Mouse (Mus musculus) midbrain, embryonic 12.5 days (tissue): Measurements from ENCODE around the gene Tctex1d2. TPM values are rescaled to one million over a fixed set of nuclear protein-coding genes. Genes with fewer than 3 reads are reported as not detected.
"Not testable (repeated sequence)": the region's sequence is repeated elsewhere in the genome, so short reads cannot be mapped to it uniquely, and the experiment has no call there.

Experiments
- ATAC-seq: fragments of 200-750 bp; cut with Nextera tagmentation; 2 replicates; pipeline ENCODE4 v1.8.0; 2017; ENCODE audit warnings: low read depth, moderate TSS enrichment, moderate library complexity; ENCODE audit not compliant: low FRiP score
- H3K27ac ChIP-seq: fragments of 300-500 bp; sonication (generic); replicated peaks from 2 replicates; pipeline ENCODE4 v1.5.1; 2016; ENCODE audit warnings: mild to moderate bottlenecking
- H3K27me3 ChIP-seq: fragments of 300-500 bp; sonication (generic); 2 replicates; pipeline ENCODE4 v1.6.1; 2016; ENCODE audit warnings: mild to moderate bottlenecking
- H3K36me3 ChIP-seq: fragments of 300-500 bp; sonication (generic); 2 replicates; pipeline ENCODE4 v1.6.1; 2016
- H3K4me1 ChIP-seq: fragments of 300-500 bp; sonication (generic); 2 replicates; pipeline ENCODE4 v1.6.1; 2016
- H3K4me2 ChIP-seq: fragments of 300-500 bp; sonication (generic); replicated peaks from 2 replicates; pipeline ENCODE4 v1.6.1; 2016; ENCODE audit warnings: mild to moderate bottlenecking, moderate library complexity
- H3K4me3 ChIP-seq: fragments of 300-500 bp; sonication (generic); 2 replicates; pipeline ENCODE4 v1.5.1; 2016; ENCODE audit warnings: mild to moderate bottlenecking
- H3K9ac ChIP-seq: fragments of 300-500 bp; sonication (generic); replicated peaks from 2 replicates; pipeline ENCODE4 v1.6.1; 2016; ENCODE audit warnings: mild to moderate bottlenecking, moderate library complexity
- H3K9me3 ChIP-seq: fragments of 300-500 bp; sonication (generic); 2 replicates; pipeline ENCODE4 v1.6.1; 2016; ENCODE audit warnings: mild to moderate bottlenecking
- WGBS: fragments of 180-500 bp; shearing (Covaris S2); methylation state at CpG from one replicate; pipeline ENCODE4 v1.1.7; 2016; 5-methylcytosine and 5-hydroxymethylcytosine counted together
- polyA plus RNA-seq: library from polyadenylated mRNA; unstranded; fragments of >200 nt; fragmentation: Nextera tagmentation; extraction: Ambion mirVana; gene quantifications from 2 replicates; pipeline ENCODE4 v1.2.1, GENCODE M21; 2016

Gene Tctex1d2
- polyA plus RNA-seq, 1 experiment from 2014 or later: 26.2 TPM

DNA sequence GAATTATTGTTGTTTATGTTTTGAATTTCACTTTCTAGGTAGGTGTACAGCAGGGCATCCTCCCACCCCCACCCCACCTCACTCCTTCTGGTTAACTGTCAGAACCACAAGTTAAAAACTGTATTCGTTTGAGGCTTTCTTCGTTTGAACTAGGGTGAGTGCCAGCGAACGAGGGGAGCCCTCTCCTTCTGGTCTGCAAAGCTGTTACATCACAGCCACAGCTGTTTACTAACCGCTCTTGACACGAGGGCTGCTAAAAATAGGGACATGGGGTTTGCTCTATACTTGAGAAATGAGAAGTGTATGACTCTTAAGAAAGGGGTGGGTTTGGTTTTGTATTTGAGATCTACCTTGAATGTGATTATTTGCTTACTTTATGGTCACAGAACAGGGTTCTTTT lies 14.6 kb downstream of the Tctex1d2 start:
- no peak overlapping the region for H3K4me2 ChIP-seq
- no peak overlapping the region for H3K27ac ChIP-seq
- H3K9ac ChIP-seq: no peak overlapping the region
- 74% methylated on average over 6 of the region's 6 CpGs for WGBS
- no peaks in the 10 kb centered on the region for H3K9me3 ChIP-seq
- H3K27me3 ChIP-seq: no peaks in the 10 kb centered on the region
- no peak for ATAC-seq
- H3K4me1 ChIP-seq: peaks cover 14% of the 10 kb centered on the region
- H3K36me3 ChIP-seq: no peaks in the 10 kb centered on the region
- no peak overlapping the region for H3K4me3 ChIP-seq

GRCm38 (mm10) chr16:32434691-32435090 lies 15.2 kb downstream of the Tctex1d2 start:
- no peaks in the 10 kb centered on the region for H3K27me3 ChIP-seq
- ATAC-seq: no peak
- H3K4me1 ChIP-seq: peaks cover 11% of the 10 kb centered on the region
- no peak overlapping the region for H3K4me3 ChIP-seq
- no peak overlapping the region for H3K9ac ChIP-seq
- no peaks in the 10 kb centered on the region for H3K36me3 ChIP-seq
- H3K4me2 ChIP-seq: no peak overlapping the region
- no peak overlapping the region for H3K27ac ChIP-seq
- H3K9me3 ChIP-seq: no peaks in the 10 kb centered on the region

GRCm38 (mm10) chr16:32436657-32437056 lies 17.2 kb downstream of the Tctex1d2 start:
- H3K4me3 ChIP-seq: no peak overlapping the region
- no peaks in the 10 kb centered on the region for H3K27me3 ChIP-seq
- peaks cover 4% of the 10 kb centered on the region for H3K4me1 ChIP-seq
- no peaks in the 10 kb centered on the region for H3K9me3 ChIP-seq
- no peak overlapping the region for H3K9ac ChIP-seq
- no peak overlapping the region for H3K4me2 ChIP-seq
- 0 out of 2 replicates have a peak, but pooled peaks cover 6% of the 10 kb centered on the region for H3K36me3 ChIP-seq
- 73% methylated on average over 1 of the region's 1 CpGs for WGBS
- no peak overlapping the region for H3K27ac ChIP-seq
- no peak for ATAC-seq

DNA sequence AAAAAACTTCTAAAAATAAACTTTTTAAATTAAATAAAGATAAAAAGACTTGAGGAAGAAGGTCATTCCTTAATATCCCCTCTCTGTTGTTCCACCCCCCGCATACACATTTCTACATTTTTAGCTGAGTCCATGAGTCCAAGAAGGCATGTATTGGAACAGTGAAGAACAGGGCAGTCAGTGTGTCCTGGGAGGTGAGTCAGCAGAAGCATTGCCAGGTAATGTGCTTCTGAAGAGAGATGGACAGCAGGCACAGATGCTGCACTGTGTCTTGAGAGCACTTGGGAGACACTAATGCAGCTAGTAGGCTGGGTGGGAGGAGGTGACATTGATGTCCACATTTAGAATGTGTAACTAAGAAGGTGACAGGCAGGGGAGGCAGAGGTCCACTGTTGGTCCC lies 17.8 kb downstream of the Tctex1d2 start:
- Histone ChIP-seq H3K36me3 (0 out of 2 replicates have a peak, but pooled peaks cover 6% of the 10 kb centered on the region), H3K9me3 (no peaks in the 10 kb centered on the region), H3K4me3 (no peak overlapping the region), H3K9ac (no peak overlapping the region), H3K4me1 (no peaks in the 10 kb centered on the region), H3K4me2 (no peak overlapping the region), H3K27me3 (no peaks in the 10 kb centered on the region), H3K27ac (no peak overlapping the region)
- ATAC-seq: no peak
- 95% methylated on average over 1 of the region's 1 CpGs for WGBS

- Histone ChIP-seq H3K9ac (no peak overlapping the region), H3K4me2 (no peak overlapping the region), H3K4me3 (no peak overlapping the region), H3K36me3 (0 out of 2 replicates have a peak, but pooled peaks cover 8% of the 10 kb centered on the region), H3K4me1 (no peaks in the 10 kb centered on the region), H3K27ac (no peak overlapping the region), H3K27me3 (no peaks in the 10 kb centered on the region), H3K9me3 (no peaks in the 10 kb centered on the region)
- 93% methylated on average over 3 of the region's 3 CpGs for whole genome bisulfite sequencing
- ATAC-seq: no peak
These were observed 21.9 kb downstream of the Tctex1d2 start for GRCm38 (mm10) chr16:32441432-32441831.

DNA sequence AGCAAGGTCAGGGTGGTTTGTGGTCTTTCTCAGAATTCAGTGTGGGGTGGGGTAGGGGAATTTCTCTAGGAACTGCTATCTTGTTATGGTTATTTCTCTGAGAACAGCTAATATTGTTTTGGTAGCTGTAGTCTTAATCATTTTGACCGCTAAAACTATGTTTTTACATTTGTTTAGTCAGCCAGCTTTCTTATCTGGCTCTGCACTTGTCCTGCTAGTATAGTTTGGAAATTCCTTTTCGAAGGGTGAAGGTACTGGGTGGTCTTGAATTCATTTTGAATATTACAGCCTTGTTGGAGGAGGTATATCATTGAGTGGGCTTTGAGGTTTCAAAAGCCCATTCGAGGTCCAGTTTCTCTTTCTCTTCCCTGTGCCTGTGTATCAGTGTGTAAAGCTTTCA lies 25.1 kb downstream of the Tctex1d2 start:
- not testable (repeated sequence) for ATAC-seq, H3K9ac ChIP-seq, H3K4me3 ChIP-seq, H3K36me3 ChIP-seq, H3K4me1 ChIP-seq, H3K27me3 ChIP-seq, H3K9me3 ChIP-seq, H3K4me2 ChIP-seq, H3K27ac ChIP-seq
- WGBS: 93% methylated on average over 3 of the region's 3 CpGs

DNA sequence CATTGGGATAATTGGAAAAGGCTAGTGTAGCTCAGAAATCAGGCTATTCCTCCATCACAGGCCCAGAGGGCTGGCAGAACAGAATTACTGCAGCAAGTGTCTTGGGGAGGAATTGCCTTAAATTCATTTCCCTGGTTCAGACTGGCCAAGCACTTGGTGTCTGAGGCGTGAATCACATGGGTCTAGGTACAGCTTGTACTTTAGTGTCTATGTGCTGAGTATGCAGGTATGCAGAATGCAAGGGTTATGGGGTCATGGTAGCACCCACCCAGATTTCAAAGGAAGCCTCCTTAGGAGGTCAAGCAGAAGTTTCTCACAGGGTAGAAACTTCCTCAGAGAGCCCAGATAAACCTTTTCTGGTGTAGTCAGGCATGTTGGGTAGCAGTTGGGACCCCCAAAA lies 26.1 kb downstream of the Tctex1d2 start:
- Histone ChIP-seq H3K36me3 (0 out of 2 replicates have a peak, but pooled peaks cover 6% of the 10 kb centered on the region), H3K27ac (no peak overlapping the region), H3K9me3 (no peaks in the 10 kb centered on the region), H3K4me1 (no peaks in the 10 kb centered on the region), H3K4me3 (no peak overlapping the region), H3K27me3 (no peaks in the 10 kb centered on the region), H3K9ac (no peak overlapping the region), H3K4me2 (no peak overlapping the region)
- ATAC-seq: no peak
- 96% methylated on average over 1 of the region's 1 CpGs for WGBS

DNA sequence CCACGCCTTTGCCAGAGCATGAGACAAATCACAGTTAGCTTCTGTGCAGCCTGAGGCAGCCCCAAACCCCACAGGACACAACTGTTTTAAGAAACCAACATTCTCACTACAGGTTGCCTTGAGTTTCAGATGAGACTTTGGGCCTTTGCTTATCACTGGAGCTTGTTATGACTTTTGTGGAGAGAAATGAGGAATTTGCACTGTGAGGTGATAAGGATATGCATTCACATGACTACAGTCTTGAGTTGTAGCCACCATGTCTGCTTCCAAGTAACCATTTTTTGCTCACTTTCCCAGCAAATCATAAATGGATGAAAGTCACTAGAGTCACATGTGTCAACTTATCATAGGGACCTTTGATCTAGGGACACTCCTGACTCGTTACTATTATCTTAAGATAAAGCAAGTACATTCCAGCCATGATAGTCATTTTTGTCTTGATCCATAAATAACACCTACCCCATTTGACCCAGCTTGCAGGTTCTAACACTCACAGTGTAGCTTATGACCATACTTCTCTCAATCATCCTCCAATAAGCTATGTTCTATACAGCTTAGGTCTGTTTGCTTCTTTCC lies 27.1 kb downstream of the Tctex1d2 start:
- H3K4me3 ChIP-seq: no peak overlapping the region

GRCm38 (mm10) chr16:32449665-32450064 lies 30.2 kb downstream of the Tctex1d2 start:
- Histone ChIP-seq H3K36me3 (peaks cover 14% of the 10 kb centered on the region), H3K9ac (no peak overlapping the region), H3K4me1 (no peaks in the 10 kb centered on the region), H3K4me2 (no peak overlapping the region), H3K4me3 (no peak overlapping the region), H3K27ac (no peak overlapping the region), H3K9me3 (no peaks in the 10 kb centered on the region), H3K27me3 (no peaks in the 10 kb centered on the region)
- ATAC-seq: no peak
- 94% methylated on average over 3 of the region's 3 CpGs for WGBS

More for the DNA sequence above, 27.1 kb downstream of the Tctex1d2 start:
- Histone ChIP-seq H3K27ac (no peak overlapping the region), H3K4me2 (no peak overlapping the region), H3K9ac (no peak overlapping the region), H3K36me3 (peaks cover 3% of the 10 kb centered on the region; the same call in 1 of the 2 replicates), H3K9me3 (no peaks in the 10 kb centered on the region), H3K4me1 (no peaks in the 10 kb centered on the region), H3K27me3 (no peaks in the 10 kb centered on the region)
- ATAC-seq: no peak
- 87% methylated on average over 2 of the region's 2 CpGs for WGBS

GRCm38 (mm10) chr16:32450133-32450532 lies 30.6 kb downstream of the Tctex1d2 start:
- Histone ChIP-seq H3K4me2 (no peak overlapping the region), H3K27ac (no peak overlapping the region), H3K9ac (no peak overlapping the region), H3K27me3 (no peaks in the 10 kb centered on the region), H3K4me1 (no peaks in the 10 kb centered on the region), H3K9me3 (no peaks in the 10 kb centered on the region), H3K4me3 (no peak overlapping the region), H3K36me3 (peaks cover 19% of the 10 kb centered on the region)
- 95% methylated on average over 2 of the region's 2 CpGs for WGBS
- ATAC-seq: no peak

- Histone ChIP-seq H3K4me2 (no peak overlapping the region), H3K9me3 (no peaks in the 10 kb centered on the region), H3K27ac (no peak overlapping the region), H3K4me1 (no peaks in the 10 kb centered on the region), H3K36me3 (peaks cover 31% of the 10 kb centered on the region), H3K27me3 (no peaks in the 10 kb centered on the region), H3K4me3 (no peak overlapping the region), H3K9ac (no peak overlapping the region)
- no peak for ATAC-seq
- 95% methylated on average over 8 of the region's 8 CpGs for WGBS
These were observed 33.6 kb downstream of the Tctex1d2 start for GRCm38 (mm10) chr16:32453102-32453501.

DNA sequence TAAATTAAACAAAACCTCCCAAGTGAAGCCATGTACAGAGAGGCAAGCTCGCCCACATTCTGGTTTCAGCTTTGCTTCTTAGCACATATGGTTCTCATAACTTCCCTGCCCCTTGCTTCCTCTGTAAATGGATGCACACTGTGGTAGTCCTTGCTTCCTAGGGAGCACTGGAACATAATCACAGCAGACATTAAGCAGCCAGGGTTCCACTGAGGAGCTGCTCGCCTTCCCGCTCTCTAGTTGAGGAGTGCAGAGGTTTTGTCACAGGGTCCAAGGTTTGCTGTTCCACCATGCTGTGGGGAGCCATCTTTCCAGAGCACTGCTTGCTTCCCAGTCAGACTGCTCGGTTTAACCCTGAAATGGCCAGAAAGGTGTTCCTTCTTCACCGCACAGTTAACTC lies 35.1 kb downstream of the Tctex1d2 start:
- no peak overlapping the region for H3K9ac ChIP-seq
- H3K27me3 ChIP-seq: no peaks in the 10 kb centered on the region
- WGBS: 89% methylated on average over 5 of the region's 5 CpGs
- no peak overlapping the region for H3K27ac ChIP-seq
- no peaks in the 10 kb centered on the region for H3K4me1 ChIP-seq
- H3K9me3 ChIP-seq: no peaks in the 10 kb centered on the region
- no peak overlapping the region for H3K4me2 ChIP-seq
- ATAC-seq: no peak
- H3K36me3 ChIP-seq: peaks cover 37% of the 10 kb centered on the region
- H3K4me3 ChIP-seq: no peak overlapping the region

DNA sequence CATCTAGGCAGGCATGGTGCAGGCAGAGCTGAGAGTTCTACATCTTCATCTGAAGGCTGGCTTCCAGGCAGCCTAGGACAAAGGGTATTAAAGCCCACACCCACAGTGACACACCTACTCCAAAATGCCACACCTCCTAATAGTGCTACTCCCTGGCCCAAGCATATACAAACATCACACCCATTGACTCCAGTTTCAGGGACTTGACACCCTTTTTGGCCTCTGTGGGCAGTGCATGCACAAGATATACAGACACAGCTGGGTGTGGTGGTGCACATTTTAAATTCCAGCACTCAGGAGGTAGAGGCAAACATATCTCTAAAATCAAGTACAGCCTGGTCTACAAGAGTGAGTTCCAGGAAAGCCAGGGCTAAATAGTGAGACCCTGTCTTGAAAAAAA lies 36.6 kb downstream of the Tctex1d2 start:
- Histone ChIP-seq H3K9ac (no peak overlapping the region), H3K4me1 (no peaks in the 10 kb centered on the region), H3K36me3 (peaks cover 39% of the 10 kb centered on the region), H3K4me2 (no peak overlapping the region), H3K27ac (no peak overlapping the region), H3K27me3 (no peaks in the 10 kb centered on the region), H3K9me3 (no peaks in the 10 kb centered on the region), H3K4me3 (no peak overlapping the region)
- no peak for ATAC-seq
